Mouse (Mus musculus): ENCODE measurements around the gene Macc1.
"Not testable (repeated sequence)": the region's sequence is repeated elsewhere in the genome, so short reads cannot be mapped to it uniquely, and the experiment has no call there.

Gene Macc1

GRCm38 (mm10) chr12:119313970-119314369 lies at the start of gene Macc1:
Gene Macc1 (plus strand): TSS chr12:119314270.
- no peak for DNase-seq (ENCODE audit: extremely low read depth, low read depth, low spot score)

GRCm38 (mm10) chr12:119264506-119264905 lies 49.6 kb upstream of the Macc1 start:
- peak; percentile 56 for DNase-seq (ENCODE audit: extremely low read depth, low read depth, low spot score)

DNA sequence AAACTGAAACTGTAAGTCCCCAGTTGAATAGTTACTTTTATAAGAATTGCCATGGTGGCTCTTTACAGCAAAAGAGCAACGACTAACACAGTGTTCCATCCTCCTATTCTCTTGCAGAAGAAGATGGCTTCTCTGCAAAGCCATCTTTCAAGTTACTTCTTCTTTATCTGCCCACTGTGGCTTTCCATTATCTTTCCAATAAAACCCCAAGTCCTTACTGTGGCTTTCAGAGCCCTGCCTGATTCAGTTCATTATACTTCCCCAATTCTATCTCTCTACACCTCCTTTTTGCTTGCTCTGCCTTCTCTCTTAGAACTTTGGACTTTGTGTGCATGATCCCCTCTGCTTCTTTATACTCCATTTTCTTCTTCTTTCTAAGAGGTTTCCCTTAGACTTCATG lies 45.3 kb upstream of the Macc1 start:
- DNase-seq (ENCODE audit: extremely low read depth, low read depth, low spot score): no peak

DNA sequence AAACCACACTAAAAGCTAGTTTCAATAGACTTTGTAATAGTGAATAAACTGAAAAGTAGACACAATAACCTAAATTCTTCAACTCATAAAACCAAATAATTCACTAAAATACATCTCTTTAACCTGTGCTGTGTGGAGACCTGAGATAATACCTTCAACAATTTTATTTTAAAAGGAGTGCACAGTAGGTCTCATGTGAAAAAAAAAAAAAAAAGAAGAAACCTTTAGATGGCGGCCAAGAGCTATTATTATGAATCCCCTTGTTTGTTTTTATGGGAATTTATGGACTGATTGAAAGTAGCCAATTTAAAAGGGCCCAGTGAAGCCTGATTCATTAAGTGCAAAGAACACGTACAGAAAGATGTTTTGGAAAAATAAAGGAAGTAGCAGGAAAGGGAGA lies 44.0 kb upstream of the Macc1 start:
- DNase-seq (ENCODE audit: extremely low read depth, low read depth, low spot score): no peak

DNA sequence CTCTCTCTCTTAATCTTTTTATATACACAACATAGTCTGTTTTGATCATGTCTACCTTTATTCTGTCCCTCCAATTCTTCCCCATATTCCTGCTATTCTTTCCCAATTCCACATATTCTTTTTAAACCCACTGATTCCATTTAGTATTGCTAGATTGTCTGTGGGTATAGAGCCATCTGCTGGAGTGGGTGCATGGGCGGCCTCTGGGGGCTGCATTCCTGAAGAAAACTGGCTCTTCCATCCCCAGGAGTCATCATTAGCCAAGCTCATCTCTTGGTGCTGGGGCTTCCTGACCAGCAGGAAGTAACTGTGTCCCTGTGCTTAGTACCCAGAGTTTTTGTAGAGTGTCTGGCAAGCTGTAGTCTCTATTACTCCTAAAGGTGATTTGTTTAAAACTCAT lies 42.1 kb upstream of the Macc1 start:
- no peak for DNase-seq (ENCODE audit: extremely low read depth, low read depth, low spot score)

DNA sequence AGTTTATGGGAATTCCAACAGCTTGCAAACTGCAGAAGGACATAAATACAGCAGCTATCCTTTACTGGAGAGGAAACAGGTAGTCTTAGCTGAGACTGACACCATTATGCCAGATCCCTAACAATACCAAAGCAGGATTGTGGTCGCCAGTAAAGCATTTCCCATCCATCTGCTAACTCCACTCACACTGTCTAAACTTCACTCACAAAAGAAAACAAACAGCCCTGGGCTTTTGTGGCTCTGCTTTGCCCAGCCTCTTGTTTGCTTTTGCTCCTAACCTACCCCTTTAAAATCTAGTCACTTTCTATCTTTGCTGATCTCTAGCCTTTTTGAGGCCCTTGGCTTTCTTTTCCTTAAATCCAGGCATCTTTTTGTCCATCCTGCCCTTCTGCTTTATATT lies 40.5 kb upstream of the Macc1 start:
- DNase-seq (ENCODE audit: extremely low read depth, low read depth, low spot score): no peak

DNA sequence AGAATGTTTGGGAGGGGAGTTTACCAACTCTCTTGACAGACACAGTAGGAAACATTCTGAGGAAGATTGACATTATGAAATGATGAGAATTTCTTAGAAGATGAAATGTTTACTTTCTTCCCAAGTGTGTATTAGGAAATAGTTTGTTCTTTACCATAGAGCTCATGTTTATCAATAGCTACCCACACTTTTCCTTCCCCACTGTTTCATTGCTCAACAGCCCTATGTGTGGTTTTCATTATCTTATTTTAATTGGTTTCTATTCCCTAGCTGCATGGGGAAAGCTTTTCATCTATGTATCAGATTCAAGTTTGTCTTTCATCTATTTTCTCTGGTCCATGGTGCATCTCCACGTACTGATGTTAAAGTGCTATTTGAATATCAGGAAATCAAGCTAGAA lies 37.8 kb upstream of the Macc1 start:
- no peak for DNase-seq (ENCODE audit: extremely low read depth, low read depth, low spot score)

DNA sequence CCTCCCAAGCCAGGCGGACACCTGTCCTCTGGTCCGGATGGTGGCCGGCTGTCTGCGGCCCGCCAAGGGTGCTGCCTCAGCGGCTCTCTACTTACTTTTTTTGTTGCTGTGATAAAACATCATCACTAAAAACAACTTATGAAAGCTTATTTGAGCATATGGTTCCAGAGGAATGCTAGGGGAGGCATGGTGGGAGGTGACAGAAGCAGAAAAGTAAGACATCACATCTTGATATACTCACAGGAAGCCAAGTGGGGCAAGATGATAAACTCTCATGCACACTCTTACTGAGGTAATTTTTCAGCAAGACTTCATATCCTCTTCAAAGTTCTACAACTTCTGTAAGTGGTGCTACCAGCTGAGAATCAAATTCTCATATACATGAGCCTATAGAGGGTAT lies 22.5 kb upstream of the Macc1 start:
- no peak for DNase-seq (ENCODE audit: extremely low read depth, low read depth, low spot score)

DNA sequence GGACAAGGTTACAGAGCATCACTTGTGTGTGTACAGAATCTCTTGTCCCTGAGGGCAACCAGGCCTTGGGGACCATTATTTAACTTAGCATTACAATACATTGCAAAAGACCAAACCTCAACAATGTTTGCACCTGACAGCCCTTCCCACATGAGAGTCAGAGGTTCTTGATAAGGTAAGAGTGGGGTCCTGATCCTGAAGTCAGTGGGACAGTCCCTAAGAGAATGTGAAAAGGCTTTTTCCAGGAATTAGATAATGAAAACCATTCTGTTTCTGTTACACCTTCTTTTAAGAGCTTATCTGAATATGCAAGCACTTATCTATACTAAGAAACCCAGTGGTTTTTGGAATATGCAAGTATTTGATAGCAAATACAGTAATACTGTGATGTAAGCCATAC lies 10.5 kb upstream of the Macc1 start:
- DNase-seq (ENCODE audit: extremely low read depth, low read depth, low spot score): no peak

DNA sequence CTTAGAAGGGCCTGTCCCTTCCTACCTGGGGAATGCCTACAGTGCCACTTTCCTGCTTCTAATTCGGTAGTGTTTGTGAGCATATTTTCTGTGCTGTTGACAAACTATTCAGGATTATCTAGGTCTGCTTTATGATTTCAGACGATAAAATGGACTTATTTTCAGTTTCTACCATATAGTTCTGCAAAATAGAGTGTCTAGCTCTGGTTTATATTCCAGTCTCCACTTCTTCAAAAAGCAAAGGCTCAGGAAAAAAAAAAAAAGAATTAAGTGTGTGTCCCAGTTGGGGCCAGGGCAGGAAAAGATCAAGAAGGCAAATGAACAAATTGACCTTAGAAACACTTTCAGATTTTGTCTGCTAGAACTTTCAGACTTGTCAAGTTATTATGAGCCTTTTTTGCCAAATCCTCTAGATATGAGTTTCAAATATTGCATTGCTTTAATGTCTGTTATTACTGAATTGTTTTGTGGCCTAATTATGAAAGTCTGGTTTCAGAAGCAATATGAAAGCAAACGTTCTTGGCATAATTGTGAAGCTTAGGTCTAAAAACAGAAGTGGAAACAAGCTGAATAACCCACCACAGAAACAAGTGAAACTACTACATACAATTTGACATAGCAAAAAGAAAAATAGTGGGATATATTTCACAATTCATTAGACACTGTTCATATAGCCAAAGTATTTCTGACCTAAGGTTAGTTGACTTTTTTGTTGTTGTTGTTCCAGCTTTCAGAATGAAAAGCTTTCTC lies 881 bp upstream of the Macc1 start:
- no peak for DNase-seq (ENCODE audit: extremely low read depth, low read depth, low spot score)

- no peak for DNase-seq (ENCODE audit: extremely low read depth, low read depth, low spot score)
Observed at GRCm38 (mm10) chr12:119318799-119319198, 4.7 kb downstream of the Macc1 start.

DNA sequence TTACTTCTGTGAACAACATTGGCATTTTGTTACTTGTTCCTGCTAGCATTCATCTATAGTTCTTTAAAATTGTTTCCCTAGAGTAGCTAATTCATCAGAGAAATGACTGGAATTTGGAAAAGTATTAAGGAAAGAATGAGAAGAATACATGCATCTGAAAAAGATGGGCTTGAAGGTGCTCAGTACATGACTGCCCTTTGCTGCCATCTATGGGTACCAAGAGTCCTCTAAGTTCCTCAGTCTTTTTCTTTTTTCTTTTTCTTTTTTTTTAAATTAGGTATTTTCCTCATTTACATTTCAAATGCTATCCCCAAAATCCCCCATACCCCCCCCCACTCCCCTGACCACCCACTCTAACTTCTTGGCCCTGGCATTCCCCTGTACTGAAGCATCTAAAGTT lies 11.3 kb downstream of the Macc1 start:
- DNase-seq (ENCODE audit: extremely low read depth, low read depth, low spot score): no peak

- DNase-seq (ENCODE audit: extremely low read depth, low read depth, low spot score): no peak
Observed at GRCm38 (mm10) chr12:119330644-119331043, 16.6 kb downstream of the Macc1 start.

DNA sequence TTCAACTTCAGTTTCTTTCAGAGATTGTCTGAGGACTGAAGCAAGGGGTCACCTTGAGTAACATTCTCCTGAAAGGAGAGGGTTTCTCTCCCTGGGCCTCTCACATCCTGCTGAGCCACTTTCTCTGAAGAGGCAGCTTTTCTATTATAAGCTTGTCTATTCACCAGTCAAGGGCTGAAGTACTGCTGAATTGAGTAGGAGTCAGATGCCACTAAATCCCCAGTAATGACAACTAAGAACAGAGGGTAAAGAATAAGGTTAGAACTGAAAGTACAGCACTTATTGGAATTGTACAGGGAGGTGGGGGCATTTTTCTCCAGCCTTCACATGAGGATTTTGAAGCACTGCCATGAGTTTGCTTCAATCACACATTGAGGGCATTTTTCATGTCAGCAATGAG lies 19.3 kb downstream of the Macc1 start:
- no peak for DNase-seq (ENCODE audit: extremely low read depth, low read depth, low spot score)

DNA sequence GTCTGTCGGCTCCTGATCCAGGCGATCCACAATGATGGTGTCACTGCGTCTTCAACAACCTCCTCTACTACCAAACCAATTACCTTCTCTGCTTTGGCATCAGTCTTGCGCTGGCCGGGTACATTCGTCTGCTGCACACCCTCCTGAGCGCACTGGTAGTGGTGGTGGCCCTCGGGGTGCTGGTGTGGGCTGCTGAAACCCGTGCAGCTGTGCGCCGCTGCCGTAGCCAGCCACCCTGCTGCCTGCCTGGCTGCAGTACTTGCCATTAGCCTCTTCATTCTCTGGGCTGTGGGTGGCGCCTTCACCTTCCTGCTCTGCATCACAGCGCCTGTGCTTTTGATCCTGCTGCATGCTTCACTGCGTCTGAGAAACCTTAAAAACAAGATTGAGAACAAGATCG lies 38.5 kb downstream of the Macc1 start:
- DNase-seq (ENCODE audit: extremely low read depth, low read depth, low spot score): not testable (repeated sequence)

- no peak for DNase-seq (ENCODE audit: extremely low read depth, low read depth, low spot score)
Observed at GRCm38 (mm10) chr12:119357418-119358241, 43.6 kb downstream of the Macc1 start.

DNA sequence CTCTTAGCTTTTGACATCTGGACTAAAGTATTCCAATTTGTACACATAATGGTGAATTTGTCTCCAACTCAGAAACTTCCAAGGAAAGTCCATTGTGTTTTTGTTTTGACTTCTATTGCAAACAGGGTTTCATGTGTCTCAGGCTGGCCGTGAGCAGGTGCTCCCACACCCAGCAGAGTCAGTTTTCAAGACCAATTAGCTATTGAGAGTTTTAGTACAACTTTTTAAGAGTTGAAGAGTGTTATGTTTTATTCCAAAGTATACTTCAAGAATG lies 44.1 kb downstream of the Macc1 start:
- DNase-seq (ENCODE audit: extremely low read depth, low read depth, low spot score): no peak

- DNase-seq (ENCODE audit: extremely low read depth, low read depth, low spot score): no peak
Observed at GRCm38 (mm10) chr12:119365041-119365440, 51.0 kb downstream of the Macc1 start.

GRCm38 (mm10) chr12:119369832-119370231 lies 55.8 kb downstream of the Macc1 start:
- DNase-seq (ENCODE audit: extremely low read depth, low read depth, low spot score): no peak

- DNase-seq (ENCODE audit: extremely low read depth, low read depth, low spot score): no peak
Observed at GRCm38 (mm10) chr12:119372359-119372758, 58.3 kb downstream of the Macc1 start.

- DNase-seq (ENCODE audit: extremely low read depth, low read depth, low spot score): no peak
Observed at GRCm38 (mm10) chr12:119376879-119377278, 62.8 kb downstream of the Macc1 start.

DNA sequence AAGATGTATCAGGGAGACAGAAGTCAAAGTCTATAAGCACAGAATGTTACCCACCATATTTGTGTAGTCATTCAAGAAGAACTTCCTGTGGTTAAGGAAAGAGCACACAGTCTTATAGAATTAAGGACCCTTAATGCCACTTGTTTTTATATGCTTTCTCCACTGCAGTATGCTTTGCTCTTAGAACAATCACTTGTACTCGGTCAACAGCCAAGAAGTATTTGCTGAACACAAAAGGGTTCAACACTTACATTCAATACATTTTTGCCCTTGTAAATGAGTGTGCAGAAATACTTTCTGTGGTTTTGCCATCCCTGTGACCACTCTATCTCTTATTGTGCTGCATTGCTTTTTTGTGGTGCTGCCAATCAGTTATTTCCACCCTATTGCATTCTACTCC lies 67.8 kb downstream of the Macc1 start:
- DNase-seq (ENCODE audit: extremely low read depth, low read depth, low spot score): no peak

- no peak for DNase-seq (ENCODE audit: extremely low read depth, low read depth, low spot score)
Observed at GRCm38 (mm10) chr12:119386243-119386642, 72.2 kb downstream of the Macc1 start.
